Mouse (Mus musculus) kidney, adult 2 months (tissue): ENCODE results near the gene Dmap1. TPM values are rescaled to one million over a fixed set of nuclear protein-coding genes. Genes with fewer than 3 reads are reported as not detected.

Source experiments
- DNase-seq: peaks from one replicate; pipeline ENCODE4 v3.0.0; 2021
- H3K27ac ChIP-seq: fragments of 200-500 bp; 2 replicates; pipeline ENCODE4 v1.5.1; 2012; ENCODE audit warnings: low read depth, low read length, control low read depth, inconsistent platforms; ENCODE audit not compliant: insufficient read depth
- H3K27me3 ChIP-seq: fragments of 200-500 bp; replicated peaks from 2 replicates; pipeline ENCODE4 v1.6.1; 2012; ENCODE audit warnings: mild to moderate bottlenecking, moderate library complexity, low read length, inconsistent platforms; ENCODE audit not compliant: control insufficient read depth, insufficient read depth
- H3K36me3 ChIP-seq: fragments of 200-500 bp; 2 replicates; pipeline ENCODE4 v1.6.1; 2012; ENCODE audit warnings: mild to moderate bottlenecking, moderate library complexity, low read length, inconsistent platforms; ENCODE audit not compliant: control insufficient read depth, insufficient read depth
- H3K4me1 ChIP-seq: fragments of 200-500 bp; 2 replicates; pipeline ENCODE4 v1.6.1; 2011; ENCODE audit warnings: low read length; ENCODE audit not compliant: control insufficient read depth, insufficient read depth
- H3K4me3 ChIP-seq: fragments of 200-500 bp; 2 replicates; pipeline ENCODE4 v1.5.1; 2011; ENCODE audit warnings: mild to moderate bottlenecking, low read depth, low read length, control low read depth; ENCODE audit not compliant: insufficient read depth
- CTCF ChIP-seq: fragments of 200-500 bp; conservative IDR thresholded peaks from 2 replicates; pipeline ENCODE4 v1.5.1; 2011; ENCODE audit warnings: low read depth, mild to moderate bottlenecking, control low read depth, low read length, moderate library complexity, mixed read lengths; ENCODE audit not compliant: insufficient read depth, insufficient read length
- POLR2A ChIP-seq: fragments of 200-500 bp; IDR thresholded peaks from one replicate; pipeline ENCODE4 v1.6.1; 2011; ENCODE audit warnings: low read depth, low read length, control low read depth
- WGBS: fragments of 180-500 bp; shearing (Covaris S2); methylation state at CpG from one replicate; pipeline ENCODE4 v1.1.7; 2018; 5-methylcytosine and 5-hydroxymethylcytosine counted together
- polyA plus RNA-seq: library from polyadenylated mRNA; depleted of rRNA; stranded (reverse); fragments of >200 nt; gene quantifications from 2 replicates; pipeline ENCODE4 v1.2.3, GENCODE M21; 2012

The Dmap1 gene
- polyA plus RNA-seq, 1 experiment, result 17.0 TPM

DNA sequence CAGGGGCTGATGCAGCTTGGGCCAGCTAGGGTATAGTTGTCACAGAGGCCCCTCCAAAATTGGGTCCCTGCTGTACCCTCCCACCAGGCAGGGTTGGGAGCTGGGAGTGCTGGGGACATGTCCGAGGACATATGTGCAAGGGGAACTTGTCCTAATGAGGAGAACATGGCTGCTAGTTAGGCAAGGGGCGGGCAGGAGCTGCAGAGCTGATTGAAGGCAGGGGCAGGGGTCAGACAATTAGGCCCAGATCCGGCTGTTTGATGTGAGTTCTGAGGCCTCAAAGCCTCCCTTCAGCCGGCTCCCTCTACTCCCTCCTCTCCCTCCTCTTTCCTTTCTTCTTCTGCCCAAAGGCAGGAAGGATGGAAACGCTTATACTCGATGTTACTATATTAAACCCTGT, 25.1 kb downstream of the Dmap1 start:
- no peak for DNase-seq
- H3K36me3 ChIP-seq, result no peaks in the 10 kb centered on the region
- no peak overlapping the region for H3K4me3 ChIP-seq
- 0 out of 2 replicates have a peak, but pooled peaks cover 3% of the 10 kb centered on the region for H3K4me1 ChIP-seq
- 68% methylated on average over 6 of the region's 6 CpGs for WGBS
- TF ChIP-seq POLR2A (no peak), CTCF (no peak)
- H3K27ac ChIP-seq, result no peak overlapping the region
- no peaks in the 10 kb centered on the region for H3K27me3 ChIP-seq

DNA sequence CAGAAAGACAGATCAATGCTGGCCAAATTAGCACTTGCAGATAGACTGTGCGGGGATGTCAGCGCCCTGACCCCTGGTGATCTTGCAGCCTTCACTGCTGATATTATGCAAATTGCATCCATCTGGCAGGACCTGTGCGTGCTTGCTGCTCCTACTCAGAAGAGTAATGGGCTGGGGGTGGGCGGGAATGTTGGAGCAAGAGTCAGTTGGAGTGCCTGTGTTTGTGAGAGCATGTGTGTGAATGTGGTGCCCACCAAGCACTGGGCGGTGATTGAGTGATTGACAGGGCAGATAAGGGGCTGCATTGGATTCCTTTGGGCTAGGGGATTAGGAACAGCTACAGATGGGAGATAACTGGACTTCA, 26.6 kb downstream of the Dmap1 start:
- 96% methylated on average over 5 of the region's 5 CpGs for WGBS
- H3K4me1 ChIP-seq, result 0 out of 2 replicates have a peak, but pooled peaks cover 3% of the 10 kb centered on the region
- no peaks in the 10 kb centered on the region for H3K27me3 ChIP-seq
- no peaks in the 10 kb centered on the region for H3K36me3 ChIP-seq
- H3K4me3 ChIP-seq, result no peak overlapping the region
- TF ChIP-seq CTCF (no peak), POLR2A (no peak)
- no peak overlapping the region for H3K27ac ChIP-seq
- DNase-seq, result no peak

DNA sequence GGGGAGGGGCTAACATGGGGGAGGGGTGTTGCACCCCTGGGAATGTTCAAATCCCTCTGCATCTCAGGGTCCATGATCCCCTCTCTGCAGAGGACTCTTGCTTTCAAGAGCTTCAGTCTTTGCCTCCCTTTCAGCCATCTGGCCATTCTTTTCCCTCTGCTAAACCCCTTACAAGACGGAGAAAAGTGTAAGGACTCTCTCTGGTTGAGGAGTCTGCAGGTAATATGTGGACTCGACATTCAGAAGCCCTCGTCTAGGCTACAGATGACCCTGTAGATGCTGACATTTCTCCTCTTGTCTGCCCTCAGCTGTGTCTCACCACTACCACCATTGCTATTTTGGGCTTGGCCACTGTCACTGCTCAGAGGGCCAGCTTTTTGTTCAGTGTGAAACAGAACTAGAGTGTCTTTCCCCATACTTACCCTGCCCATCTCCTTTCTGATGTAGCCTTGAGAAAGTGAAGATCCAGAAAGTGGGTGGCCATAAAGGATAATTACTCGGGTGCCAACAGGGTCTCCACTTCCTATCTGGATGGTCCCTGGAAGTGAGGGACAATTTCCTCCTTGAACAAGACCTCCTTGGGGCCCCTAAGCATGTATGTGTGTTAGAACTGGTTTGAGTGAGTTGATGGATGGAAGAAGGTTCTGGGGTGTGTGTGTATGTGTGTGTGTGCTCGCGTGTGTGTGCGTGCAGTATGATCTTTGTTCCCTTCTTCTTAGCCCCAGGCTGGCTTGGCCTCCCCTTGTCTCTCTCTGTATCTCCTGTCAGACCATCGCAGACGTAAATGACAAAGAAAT, 27.2 kb downstream of the Dmap1 start:
- Histone ChIP-seq H3K27me3 (no peaks in the 10 kb centered on the region), H3K27ac (no peak overlapping the region), H3K4me3 (no peak overlapping the region), H3K4me1 (0 out of 2 replicates have a peak, but pooled peaks cover 2% of the 10 kb centered on the region), H3K36me3 (no peaks in the 10 kb centered on the region)
- WGBS, result 93% methylated on average over 9 of the region's 9 CpGs
- no peak for DNase-seq
- no peak for TF ChIP-seq POLR2A
- no peak for TF ChIP-seq CTCF

DNA sequence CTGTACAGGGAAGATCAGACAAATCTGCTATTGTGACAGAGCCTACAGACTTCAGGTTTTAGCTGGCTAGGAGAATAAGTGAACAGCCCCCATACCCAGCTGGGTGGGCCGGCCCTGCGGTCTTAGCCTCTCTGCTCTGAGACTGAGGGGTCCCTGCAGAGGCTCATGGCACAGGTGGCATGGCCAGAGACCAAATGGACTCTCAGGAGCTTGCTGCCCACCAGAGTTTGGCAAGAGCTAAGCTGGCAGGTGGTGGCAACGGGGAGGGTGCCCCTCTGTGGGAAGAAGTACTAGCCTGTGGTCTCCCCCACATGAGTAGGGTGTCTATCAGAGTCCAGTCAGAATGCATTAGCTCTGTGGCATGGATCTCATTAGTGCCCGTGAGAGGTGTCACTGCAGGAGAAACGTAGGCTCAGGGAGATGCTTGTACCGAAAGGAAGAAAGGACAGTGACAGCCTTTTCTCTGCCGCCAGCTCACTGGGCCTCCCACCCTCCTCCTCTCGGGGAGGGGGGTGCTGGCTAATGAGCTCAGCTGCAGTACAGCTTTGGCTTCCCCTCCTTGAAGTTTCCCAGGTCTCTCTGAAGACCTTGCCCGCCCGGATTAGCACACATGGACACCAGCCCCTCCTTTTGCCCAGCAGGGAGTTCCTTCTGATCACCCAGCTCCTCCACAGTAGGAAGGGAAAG, 27.9 kb downstream of the Dmap1 start:
- no peak overlapping the region for H3K4me3 ChIP-seq
- no peak overlapping the region for H3K27ac ChIP-seq
- 84% methylated on average over 10 of the region's 10 CpGs for WGBS
- no peaks in the 10 kb centered on the region for H3K36me3 ChIP-seq
- no peaks in the 10 kb centered on the region for H3K27me3 ChIP-seq
- no peak for TF ChIP-seq POLR2A
- TF ChIP-seq CTCF, result no peak
- H3K4me1 ChIP-seq, result no peaks in the 10 kb centered on the region
- no peak for DNase-seq

DNA sequence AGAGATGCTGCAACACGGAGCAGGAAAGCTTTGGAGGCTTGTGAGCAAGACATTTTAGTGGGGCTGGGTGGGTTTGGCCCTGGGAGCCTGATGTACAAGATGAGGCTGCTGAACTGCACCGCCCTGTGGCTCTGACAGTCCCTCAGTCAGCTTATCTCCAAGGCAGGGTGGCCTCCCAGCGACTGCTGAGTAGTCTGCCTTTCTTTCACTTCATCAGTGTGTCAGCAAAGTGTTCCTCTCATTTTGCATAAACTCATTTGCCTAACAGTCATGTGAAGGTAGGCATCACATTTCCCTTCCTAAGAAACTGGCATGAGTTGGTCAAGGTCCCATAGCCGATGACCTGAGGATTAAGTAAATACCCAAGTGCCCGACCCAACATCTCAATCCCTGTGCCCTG, 29.3 kb downstream of the Dmap1 start:
- Histone ChIP-seq H3K36me3 (no peaks in the 10 kb centered on the region), H3K27me3 (no peaks in the 10 kb centered on the region), H3K4me1 (no peaks in the 10 kb centered on the region), H3K4me3 (no peak overlapping the region), H3K27ac (no peak overlapping the region)
- no peak for DNase-seq
- WGBS, result 64% methylated on average over 5 of the region's 5 CpGs
- TF ChIP-seq POLR2A, result no peak
- no peak for TF ChIP-seq CTCF

DNA sequence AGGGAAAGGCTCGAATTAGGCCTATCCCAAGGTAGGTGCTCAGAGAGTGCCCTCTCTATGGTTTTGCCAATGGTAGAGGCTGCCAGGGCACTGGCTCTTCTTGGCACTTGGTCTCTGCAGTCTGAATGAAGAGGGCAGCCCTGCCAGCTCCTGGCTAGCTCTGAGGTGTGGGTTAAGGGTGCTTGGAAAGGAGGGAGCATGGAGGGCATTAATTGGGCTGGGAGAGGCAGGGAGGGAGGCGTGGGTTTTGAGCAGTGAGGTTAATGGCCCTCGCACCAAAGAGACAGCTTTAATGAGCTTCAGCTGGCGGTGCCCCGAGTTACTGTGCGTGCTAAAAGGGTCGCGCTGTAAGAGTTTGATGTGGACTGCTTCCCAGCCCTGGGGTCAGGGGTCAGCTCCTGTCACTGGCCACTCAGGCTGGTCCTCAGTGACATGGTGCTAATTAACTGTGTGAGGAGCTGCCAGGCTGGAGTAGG, 30.4 kb downstream of the Dmap1 start:
- no peak for TF ChIP-seq CTCF
- no peak for TF ChIP-seq POLR2A
- no peak for DNase-seq
- no peak overlapping the region for H3K4me3 ChIP-seq
- WGBS, result 63% methylated on average over 8 of the region's 8 CpGs
- no peaks in the 10 kb centered on the region for H3K36me3 ChIP-seq
- H3K27me3 ChIP-seq, result no peaks in the 10 kb centered on the region
- H3K4me1 ChIP-seq, result no peaks in the 10 kb centered on the region
- H3K27ac ChIP-seq, result no peak overlapping the region
